Mouse (Mus musculus) stomach, postnatal 0 days (tissue): Measurements from ENCODE around the gene Tusc2.

Source experiments
- CTCF ChIP-seq: IDR thresholded peaks from 2 replicates; pipeline ENCODE4 v1.5.1; 2016; ENCODE audit warnings: antibody characterized with exemption, low read depth, mild to moderate bottlenecking, moderate library complexity
- EP300 ChIP-seq: optimal IDR thresholded peaks from 2 replicates; pipeline ENCODE3; 2016; ENCODE audit warnings: antibody characterized with exemption

DNA sequence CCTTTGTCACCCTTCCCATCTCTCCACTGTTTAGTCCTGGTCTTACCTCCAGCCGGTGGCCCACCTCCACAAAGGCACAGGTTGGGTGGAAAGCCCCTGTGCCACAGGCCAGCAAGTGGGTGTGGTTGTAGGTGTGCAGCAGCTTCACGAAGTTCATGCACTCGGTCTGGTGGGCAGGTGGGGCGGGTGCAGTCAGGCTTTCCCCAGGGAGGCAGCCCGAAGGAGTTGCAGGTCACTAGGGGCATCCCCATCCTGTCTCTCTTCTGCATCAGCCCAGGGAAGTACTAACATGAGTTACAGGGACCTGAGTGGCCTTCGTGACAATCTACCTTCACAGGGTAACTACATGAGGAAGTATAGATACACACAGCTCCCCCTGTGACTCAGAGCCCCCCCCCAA lies 40.2 kb downstream of the Tusc2 start:
- no peak for TF ChIP-seq EP300
- TF ChIP-seq CTCF: no peak
